Mouse (Mus musculus): ENCODE data around the gene Eif4a2.

- no peak for TF ChIP-seq CTCF (IDR thresholded peaks at IDR 0.05; ENCODE audit: control insufficient read depth, insufficient read depth, insufficient replicate concordance, low read depth, low read length)
- no peak for TF ChIP-seq POLR2A (IDR thresholded peaks at IDR 0.05; ENCODE audit: control insufficient read depth, low read depth, low read length)
Measured at GRCm38 (mm10) chr16:23115486-23115885, 8.2 kb downstream of the Eif4a2 start.

Measured in testis, adult 2 months (tissue).